Mouse (Mus musculus) spleen, postnatal 10 days (tissue): Measurements from ENCODE around the gene Lamp5.

Source experiments
- DNase-seq, 2 experiments: peaks; one replicate each; pipeline ENCODE4 v3.0.0; 2021 to 2022; ENCODE audit warnings: low spot score in 2 of 2

The Lamp5 gene

DNA sequence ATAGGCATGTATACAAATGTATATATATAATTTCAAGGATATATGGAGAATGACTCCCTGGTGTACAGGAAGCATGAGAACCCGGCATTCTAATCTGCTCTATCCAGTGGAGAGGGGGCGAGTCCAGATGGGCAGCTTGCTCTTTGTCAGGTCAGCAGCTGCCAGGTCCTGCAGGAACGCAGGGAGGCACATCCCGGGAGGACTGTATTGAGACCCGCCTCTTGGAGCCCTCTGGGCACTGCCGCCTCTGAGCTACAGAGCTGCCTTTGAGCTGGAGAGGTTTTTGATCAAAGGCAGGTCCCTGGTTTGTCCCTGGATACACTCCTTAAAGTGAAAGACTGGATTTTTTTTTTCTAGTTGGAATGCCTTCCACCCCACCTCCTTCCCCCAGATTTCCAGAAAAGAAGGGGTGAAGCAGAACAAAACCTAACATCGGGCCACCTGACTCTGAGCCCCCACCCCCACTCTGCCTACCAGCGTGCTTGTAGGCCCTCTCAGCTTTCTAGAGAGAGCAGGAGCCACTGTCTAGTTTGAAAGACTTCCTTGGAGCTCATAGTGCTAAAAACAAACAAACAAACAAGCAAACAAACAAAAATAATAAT is at the start of gene Lamp5:
TSS of gene Lamp5 (plus strand) at position 552 of the 602 bp plus-strand sequence.
- DNase-seq = no peak

DNA sequence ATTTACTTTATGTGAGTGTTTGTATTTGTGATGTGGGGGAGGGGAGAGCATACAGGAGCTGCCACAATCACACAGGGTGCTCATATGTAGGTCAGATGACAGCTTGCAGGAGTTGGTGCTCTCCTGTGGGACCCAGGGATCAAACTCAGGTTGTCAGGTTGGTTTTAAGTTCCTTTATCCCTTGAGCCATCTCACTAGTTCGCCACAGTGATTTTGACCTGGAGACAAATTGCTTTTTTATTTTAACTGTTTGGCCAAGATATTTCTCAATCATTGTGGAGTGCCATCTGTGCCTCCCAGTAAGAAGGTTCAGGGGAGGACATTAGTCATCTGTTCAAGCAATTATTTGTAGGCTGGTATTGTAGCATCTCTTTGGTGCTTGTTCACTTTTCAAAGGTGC is 48.2 kb upstream of the Lamp5 start:
- no peak for DNase-seq

DNA sequence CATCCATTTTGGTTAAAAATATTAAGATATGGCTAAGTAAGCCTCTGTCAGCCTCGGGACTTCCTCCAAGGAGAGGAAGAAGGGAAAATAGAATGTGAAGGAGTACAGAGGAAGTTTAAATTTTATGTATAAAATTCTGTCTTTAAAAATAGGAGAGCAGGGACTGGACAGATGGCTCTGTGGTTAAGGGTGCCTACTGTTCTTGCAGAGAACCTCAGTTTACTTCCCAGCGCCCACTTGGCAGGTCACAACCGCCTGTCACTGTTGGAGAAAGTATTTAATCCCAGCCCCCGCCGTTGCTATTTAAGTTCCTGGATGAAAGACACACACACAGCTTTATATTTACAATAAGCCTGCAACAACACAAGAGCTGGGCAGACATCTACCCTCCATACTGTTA is 45.8 kb upstream of the Lamp5 start:
- DNase-seq = no peak

DNA sequence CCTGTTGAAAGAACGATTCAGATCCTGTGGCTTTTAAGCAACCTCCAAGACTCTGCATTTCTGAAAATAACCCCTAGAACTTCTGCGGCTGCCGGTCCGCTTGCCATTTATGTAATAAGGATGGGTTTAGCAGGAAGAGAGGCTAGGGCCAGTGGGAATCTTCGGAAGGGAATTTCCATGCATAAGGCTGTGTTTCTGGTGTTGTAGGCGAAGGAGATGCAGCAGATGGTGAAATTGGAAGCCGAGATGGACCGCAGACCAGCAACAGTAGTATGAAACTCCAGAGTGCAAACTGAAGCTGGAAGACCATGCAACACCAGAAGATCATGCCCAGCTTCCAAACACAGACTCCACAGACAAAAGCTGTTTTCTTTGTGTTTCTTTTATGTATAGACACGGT is 39.3 kb upstream of the Lamp5 start:
- DNase-seq = no peak

DNA sequence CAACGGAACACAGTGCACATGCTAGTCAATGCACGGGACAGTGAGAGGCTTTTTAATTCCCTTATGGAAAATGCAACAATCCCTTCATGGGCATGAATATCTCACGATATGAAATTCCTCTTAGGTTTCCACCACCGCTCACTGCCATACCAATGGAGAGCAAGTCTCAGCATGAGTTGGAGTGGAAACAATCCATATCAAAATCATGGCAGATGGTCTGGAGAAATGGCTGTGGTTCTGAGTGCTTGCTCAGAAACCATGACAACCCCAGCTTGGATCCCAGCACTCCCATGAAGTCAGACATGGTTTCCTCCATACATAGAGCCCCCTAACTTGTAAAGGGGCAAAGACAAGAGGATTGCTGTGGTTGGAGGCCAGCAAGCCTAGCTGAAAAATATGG is 3.6 kb upstream of the Lamp5 start:
- DNase-seq = no peak

DNA sequence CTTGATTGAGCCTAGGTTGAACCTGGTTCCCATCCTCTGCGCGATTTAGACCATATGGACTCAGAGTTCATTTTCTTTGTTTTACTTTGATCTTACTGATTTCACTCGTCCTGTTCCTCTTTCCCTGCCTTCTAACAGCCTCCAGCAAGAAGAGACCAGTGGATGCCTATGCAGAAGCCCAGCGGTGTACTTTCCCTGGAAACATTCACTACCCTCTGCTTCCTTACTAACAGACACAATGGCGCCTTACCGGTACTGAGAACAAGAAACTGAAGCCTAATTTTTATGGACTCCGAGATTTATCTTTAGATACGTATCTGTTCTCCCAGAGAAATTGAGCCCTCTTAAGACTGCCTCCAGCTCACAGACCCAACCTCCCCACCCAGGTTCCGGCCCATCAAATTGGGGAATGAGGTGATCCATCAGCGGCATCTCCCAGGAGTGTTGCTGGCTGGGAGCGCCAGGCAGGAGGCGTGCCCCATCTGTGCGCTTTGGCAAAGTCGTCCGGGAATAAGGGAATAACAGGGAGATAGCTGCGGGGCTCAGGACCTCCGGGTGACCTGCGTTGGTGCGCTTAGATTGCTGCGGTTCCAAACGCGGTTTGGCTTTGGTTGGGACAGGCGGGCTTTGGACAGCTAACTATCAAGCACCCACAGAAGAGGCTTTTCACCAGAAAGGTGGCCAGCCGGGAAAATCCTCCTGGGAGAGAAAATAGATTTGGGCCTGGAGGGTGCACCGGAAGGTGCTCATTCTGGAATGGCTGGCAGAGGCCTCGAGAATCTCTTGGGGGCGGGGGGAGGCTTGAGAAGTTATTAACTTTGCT is 1.0 kb upstream of the Lamp5 start:
- no peak for DNase-seq

DNA sequence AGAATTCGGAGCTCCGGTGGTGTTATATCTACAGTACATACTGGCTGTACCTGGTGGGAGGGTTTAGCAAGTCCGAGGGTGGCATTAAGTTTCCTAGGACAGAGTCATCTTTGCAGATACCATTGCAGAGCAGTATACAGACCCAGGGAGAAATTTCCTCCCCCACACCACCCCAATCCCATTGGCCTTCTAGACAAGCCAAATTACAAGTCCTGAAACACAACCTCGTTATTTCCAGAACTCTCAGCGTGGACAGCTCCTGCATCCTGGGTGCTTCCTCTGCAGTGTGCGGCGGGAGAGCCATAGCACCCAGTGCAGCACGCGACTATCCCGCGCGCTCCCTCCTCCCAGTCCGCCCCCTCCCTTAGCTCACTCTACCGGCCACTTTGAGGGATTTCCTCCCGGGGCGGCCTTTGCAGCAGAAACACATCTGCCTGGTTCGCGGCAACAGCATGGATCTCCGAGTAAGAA is 5.9 kb downstream of the Lamp5 start:
- DNase-seq = no peak

DNA sequence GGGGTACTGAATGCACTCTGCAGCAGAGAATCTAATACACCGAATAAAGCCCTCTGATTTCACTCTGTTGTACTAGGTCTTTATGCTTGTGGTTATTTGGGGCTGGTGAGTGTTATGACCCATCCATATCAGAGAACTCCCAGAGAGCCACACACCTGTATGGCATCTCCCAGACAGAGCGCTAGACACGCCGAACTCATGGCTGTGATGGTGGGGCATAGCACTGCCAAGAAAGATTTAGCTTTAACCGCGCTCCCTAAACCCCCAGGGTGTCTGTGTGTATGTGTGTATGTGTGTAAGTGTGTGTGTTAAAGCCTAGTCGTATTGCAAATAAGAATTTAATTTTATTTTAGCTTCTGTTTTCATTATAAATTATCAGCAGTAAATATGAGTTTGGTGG is 6.4 kb downstream of the Lamp5 start:
- DNase-seq = no peak

DNA sequence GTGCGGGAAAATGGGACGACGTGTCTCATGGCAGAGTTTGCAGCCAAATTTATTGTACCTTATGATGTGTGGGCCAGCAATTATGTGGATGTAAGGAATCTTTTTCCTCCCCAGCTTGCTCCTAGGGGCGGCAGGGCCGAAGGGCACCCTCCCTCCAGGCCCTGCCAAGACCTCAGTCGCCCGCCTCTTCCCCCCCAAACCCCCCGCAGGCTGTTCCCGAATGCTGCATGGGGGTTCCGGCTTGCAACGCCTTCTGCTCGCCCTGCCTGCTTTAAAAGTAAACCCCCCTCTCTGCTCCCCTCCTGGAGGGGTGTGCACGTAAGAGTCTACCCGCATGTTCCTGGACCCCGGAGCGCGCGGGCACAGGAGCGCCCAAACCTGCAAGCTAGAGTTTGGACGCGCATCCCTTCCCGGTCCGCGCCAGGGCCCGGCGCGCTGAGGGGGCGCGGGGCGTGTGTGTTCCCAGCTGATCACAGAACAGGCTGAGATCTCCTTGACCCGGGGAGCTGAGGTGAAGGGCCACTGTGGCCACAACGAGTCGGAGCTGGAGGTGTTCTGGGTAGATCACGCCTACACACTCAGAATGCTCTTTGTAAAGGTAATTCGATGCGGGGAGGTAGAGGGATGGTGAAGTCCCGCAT is 7.1 kb downstream of the Lamp5 start:
- DNase-seq = no peak

DNA sequence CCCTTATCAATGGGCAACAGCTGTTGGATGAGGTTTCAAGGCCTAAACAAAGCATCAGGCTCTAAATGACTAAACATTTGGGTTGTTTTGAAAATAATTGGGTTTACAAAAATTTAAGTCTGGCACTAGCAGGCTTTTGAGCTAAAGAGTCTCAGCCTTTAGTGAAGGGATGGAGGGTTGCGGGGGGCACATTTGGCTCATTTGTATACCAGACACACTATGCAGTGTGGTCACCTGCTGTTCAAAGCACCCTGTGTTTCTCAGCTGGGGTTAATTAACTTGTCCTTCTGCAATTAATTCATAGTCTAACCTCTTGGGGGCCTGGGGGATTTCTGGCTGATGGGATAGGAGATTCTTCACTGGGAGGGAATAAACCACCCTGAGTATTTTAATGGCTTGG is 12.3 kb downstream of the Lamp5 start:
- no peak for DNase-seq

DNA sequence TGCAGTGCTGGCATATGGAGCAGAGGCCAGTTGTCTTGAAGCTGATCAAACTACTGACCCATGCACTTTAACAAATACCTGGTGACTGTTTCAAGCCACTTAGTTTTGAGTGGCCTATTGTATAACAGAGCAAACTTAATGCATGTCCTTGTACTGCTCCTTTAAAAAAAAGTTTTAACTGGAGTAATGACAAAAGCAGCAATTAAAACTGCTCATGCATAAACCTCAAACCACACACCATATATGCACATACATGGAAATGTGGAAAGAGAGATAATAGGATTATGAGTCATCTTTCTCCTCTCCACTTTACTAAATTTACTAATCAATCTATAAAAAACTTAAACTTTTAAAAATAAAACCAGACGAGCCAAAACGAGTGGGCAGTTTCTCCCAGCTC is 43.9 kb downstream of the Lamp5 start:
- DNase-seq = no peak

DNA sequence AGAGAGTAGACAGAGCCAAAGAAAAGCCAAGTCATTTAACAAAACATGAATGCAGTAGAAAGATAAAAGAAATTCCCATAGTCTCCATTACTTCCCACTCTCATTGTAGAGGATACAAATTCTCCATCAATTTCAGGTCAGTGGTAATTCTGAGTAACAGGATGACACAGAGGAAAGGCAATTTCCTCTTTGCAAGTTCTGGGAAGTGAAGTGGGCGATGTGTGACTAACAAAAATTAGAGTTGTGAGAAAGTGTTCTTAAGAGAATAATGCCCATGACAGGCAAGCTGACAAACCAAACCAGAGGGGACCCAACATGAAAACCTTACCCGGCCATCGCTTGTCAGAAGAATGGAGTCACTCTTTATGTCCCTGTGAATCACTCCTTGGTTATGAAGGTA is 45.1 kb downstream of the Lamp5 start:
- no peak for DNase-seq

DNA sequence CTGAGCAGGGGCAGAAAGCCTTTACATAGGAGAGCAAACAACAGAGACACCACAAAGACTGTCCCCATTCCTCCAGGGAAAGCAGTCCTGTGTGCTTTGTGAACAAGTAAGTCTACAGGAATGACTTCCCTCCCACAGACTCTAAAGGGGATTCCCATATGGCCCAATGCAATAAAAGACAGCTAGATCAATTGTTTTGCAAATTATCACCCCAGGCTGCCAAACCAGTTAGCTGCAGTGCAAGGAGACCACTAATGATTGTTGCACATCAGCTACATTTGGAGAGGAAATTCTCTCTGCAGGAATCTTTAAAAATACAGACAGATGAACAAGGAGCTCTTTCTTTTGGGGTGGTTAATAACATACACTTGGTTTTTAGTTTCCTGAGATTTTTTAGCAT is 55.6 kb downstream of the Lamp5 start:
- no peak for DNase-seq

DNA sequence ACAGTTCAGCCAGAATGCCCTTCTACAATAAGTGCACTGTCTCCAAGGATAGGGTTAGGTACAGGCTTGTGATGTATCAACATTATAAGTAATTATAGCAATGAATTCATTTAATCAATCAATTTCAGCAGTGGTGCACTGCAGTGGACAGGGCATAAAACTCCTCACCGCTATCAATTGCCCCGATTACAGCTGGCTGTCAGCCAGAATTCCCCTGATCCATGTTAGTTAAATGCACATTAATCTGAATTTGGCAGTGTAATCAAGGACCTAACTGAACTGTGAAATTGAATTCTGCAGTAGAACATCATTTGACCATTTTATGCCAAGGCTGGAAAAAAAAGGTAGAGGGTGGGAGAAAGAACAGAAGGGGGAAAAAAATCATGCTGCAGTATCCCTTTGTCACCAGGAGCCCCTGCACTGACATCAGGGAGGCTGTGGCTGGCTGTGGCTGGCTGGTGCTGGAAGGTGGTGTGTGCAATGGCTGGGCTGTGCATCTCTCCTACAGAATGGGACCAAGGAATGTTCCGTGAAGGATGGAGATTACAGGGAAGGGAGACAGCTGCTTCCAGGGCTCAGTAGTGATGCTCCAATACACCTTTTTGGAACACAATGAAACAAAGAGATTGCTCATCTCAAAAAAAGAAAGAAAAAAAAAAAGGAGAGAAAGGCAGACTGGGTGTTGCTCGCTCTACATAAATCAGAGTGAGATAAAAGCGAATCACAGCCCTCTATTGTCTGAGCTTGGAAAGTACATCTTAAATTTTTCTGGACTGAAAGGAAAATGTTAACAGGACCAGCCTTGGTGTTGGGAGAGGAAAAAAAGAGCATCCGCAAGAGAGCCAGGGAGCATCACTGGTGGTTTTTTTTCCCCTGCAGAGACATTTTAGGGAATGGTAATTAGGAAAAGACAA is 56.3 kb downstream of the Lamp5 start:
- no peak for DNase-seq

DNA sequence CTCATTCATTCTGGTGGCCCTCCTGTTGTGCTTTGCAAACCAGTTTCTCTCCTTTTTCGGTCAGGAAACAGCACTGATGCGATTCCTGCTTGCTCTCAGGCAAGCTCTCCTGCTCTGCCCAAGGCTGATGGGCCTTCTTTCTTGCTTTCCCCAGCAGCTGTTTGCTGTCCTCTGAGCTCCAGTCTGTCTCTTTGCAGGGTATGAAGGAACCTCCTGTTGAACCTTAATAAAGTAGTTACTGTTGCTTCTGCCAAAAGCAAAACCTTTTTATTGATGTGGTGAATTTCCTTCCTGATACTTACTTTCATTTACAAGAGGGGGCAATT is 57.0 kb downstream of the Lamp5 start:
- DNase-seq = no peak

DNA sequence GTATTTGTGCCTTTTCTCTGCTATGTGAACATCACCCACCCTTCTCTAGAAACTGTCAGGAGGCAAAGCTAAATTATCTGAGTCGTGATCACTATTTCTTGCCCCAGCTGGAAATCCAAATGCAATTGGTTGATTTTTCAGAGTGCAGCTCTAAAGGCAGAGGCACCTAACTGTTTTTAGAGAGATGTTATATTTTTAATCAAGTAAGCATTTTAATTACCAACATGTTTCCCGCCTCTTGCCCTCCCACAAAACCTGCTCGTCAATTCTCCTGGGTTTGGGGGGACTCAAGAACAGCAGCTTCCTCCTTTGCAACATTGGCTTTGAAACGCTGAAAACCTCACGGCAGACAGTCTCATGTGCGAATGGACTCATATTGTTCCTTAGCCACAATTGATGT is 61.3 kb downstream of the Lamp5 start:
- DNase-seq = no peak

DNA sequence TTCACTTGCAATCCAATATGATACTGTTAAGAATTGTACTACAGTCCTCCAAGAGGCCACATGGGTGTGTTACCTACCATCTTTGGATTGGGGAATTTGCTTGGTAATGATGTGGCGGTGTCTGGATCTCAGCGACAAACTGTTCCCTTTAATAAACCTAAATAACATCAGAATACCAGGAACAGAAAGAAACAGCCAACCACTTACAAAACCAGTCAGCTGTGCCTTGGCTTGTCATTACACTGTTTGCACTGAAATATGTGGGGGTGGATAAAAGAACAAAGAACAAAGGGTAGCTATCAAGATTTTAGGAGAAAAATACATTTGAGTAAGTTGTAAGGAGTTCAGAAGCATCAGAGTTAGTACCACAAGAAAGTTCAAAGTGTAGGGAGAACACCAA is 66.0 kb downstream of the Lamp5 start:
- DNase-seq = no peak
